Mouse (Mus musculus) splenic B cell, adult 2 months (primary cell): ENCODE data around the gene 1810013L24Rik.
"Not testable (repeated sequence)": the region's sequence is repeated elsewhere in the genome, so short reads cannot be mapped to it uniquely, and the experiment has no call there.

Experiments
- DNase-seq: peaks from one replicate; pipeline ENCODE4 v3.0.0-alpha.2; 2011; ENCODE audit warnings: low read depth, low spot score
- H3K27me3 ChIP-seq: 2 replicates; pipeline ENCODE4 v1.6.1; 2012; ENCODE audit warnings: mild to moderate bottlenecking, low read length, moderate library complexity, mixed read lengths; ENCODE audit not compliant: control insufficient read depth, poor library complexity, insufficient read depth, severe bottlenecking
- H3K36me3 ChIP-seq: 2 replicates; pipeline ENCODE4 v1.6.1; 2012; ENCODE audit warnings: mild to moderate bottlenecking, low read length, moderate library complexity, mixed read lengths; ENCODE audit not compliant: control insufficient read depth, poor library complexity, insufficient read depth, severe bottlenecking

The 1810013L24Rik gene

GRCm38 (mm10) chr16:8906115-8906514, 76.2 kb downstream of the 1810013L24Rik start:
- not testable (repeated sequence) for H3K36me3 ChIP-seq, H3K27me3 ChIP-seq, DNase-seq
